Mouse (Mus musculus) C2C12 (cell line): ENCODE measurements around the gene Zfp771.

Experiments
- CEBPB ChIP-seq: IDR thresholded peaks from one replicate; pipeline ENCODE4 v1.6.1; 2011; ENCODE audit warnings: low read depth, mild to moderate bottlenecking, control low read depth, moderate library complexity
- CTCF ChIP-seq: IDR thresholded peaks from one replicate; pipeline ENCODE4 v1.5.1; 2011; ENCODE audit not compliant: control insufficient read depth, insufficient read depth, insufficient read length
- MAX ChIP-seq: IDR thresholded peaks from one replicate; pipeline ENCODE4 v1.6.1; 2011; ENCODE audit warnings: mild to moderate bottlenecking, control low read depth
- MYOD1 ChIP-seq: IDR thresholded peaks from one replicate; pipeline ENCODE4 v1.6.1; 2011; ENCODE audit warnings: low read depth; ENCODE audit not compliant: control insufficient read depth, insufficient read length
- MYOG ChIP-seq: IDR thresholded peaks from one replicate; pipeline ENCODE4 v1.6.1; 2011; ENCODE audit not compliant: control insufficient read depth, insufficient read length; ENCODE audit errors: extremely low read depth
- USF1 ChIP-seq: IDR thresholded peaks from one replicate; pipeline ENCODE4 v1.6.1; 2011; ENCODE audit warnings: low read depth, mild to moderate bottlenecking, control low read depth, moderate library complexity

- TF ChIP-seq CTCF (no peak), MYOG (no peak), MAX (no peak), MYOD1 (no peak), CEBPB (no peak), USF1 (no peak)
These were observed 45.2 kb downstream of the Zfp771 start for GRCm38 (mm10) chr7:127289306-127289705.
